Mouse (Mus musculus) CH12.LX (cell line): ENCODE data around the gene T2. TPM values are rescaled to one million over a fixed set of nuclear protein-coding genes. Genes with fewer than 3 reads are reported as not detected.

Experiments
- DNase-seq: peaks from one replicate; pipeline ENCODE4 v3.0.0-alpha.2; 2013; ENCODE audit errors: extremely low read depth
- H3K27ac ChIP-seq: 2 replicates; pipeline ENCODE4 v1.5.1; 2012; ENCODE audit warnings: low read depth, mild to moderate bottlenecking, control low read depth, moderate library complexity; ENCODE audit not compliant: insufficient read depth
- H3K27me3 ChIP-seq: replicated peaks from 2 replicates; pipeline ENCODE3; 2012; ENCODE audit warnings: inconsistent platforms
- H3K36me3 ChIP-seq, 2 experiments: replicated peaks in 1 of 2; 2 replicates each; pipeline versions ENCODE3 to v1.6.1; 2012; ENCODE audit warnings: inconsistent platforms in 1 of 2, low read length in 1 of 2, mild to moderate bottlenecking in 1 of 2, mixed read lengths in 1 of 2, moderate library complexity in 1 of 2; ENCODE audit not compliant: control insufficient read depth in 1 of 2, insufficient read depth in 1 of 2
- H3K4me1 ChIP-seq, 2 experiments: 2 replicates each; pipeline ENCODE4 v1.6.1; 2012; ENCODE audit warnings: inconsistent platforms in 1 of 2, moderate library complexity in 1 of 2; ENCODE audit not compliant: insufficient read depth in 2 of 2, control insufficient read depth in 1 of 2
- H3K4me2 ChIP-seq: 2 replicates; pipeline ENCODE4 v1.6.1; 2012; ENCODE audit warnings: low read depth, mild to moderate bottlenecking, control low read depth; ENCODE audit not compliant: poor library complexity, insufficient read depth, severe bottlenecking
- H3K4me3 ChIP-seq, 3 experiments: fragments of 150-350 bp in 1 of 3; sonication (generic) in 1 of 3; replicated peaks in 1 of 3; 2 replicates each; pipeline versions ENCODE3 to v1.5.1; 2011 to 2012; ENCODE audit warnings: low read depth in 2 of 3, low read length in 2 of 3, mild to moderate bottlenecking in 2 of 3, moderate library complexity in 2 of 3, control low read depth in 1 of 3, improper control_type of control experiment in 1 of 3, inconsistent platforms in 1 of 3, mixed read lengths in 1 of 3; ENCODE audit not compliant: poor library complexity in 1 of 3
- H3K79me2 ChIP-seq: replicated peaks from 2 replicates; pipeline ENCODE4 v1.6.1; 2012; ENCODE audit warnings: mild to moderate bottlenecking, moderate library complexity; ENCODE audit not compliant: control insufficient read depth, poor library complexity, insufficient read depth, severe bottlenecking; ENCODE audit errors: extremely low read depth
- H3K9ac ChIP-seq: 2 replicates; pipeline ENCODE4 v1.6.1; 2012; ENCODE audit warnings: low read depth, mild to moderate bottlenecking, control low read depth, moderate library complexity; ENCODE audit not compliant: insufficient read depth
- H3K9me3 ChIP-seq: replicated peaks from 2 replicates; pipeline ENCODE3; 2012; ENCODE audit warnings: low read length, inconsistent platforms, mixed read lengths
- BHLHE40 ChIP-seq: IDR thresholded peaks from 2 replicates; pipeline ENCODE4 v1.6.1; 2011; ENCODE audit warnings: mild to moderate bottlenecking, low read depth, low read length, improper control_type of control experiment
- CHD1 ChIP-seq: IDR thresholded peaks from 2 replicates; pipeline ENCODE4 v1.6.1; 2012; ENCODE audit warnings: low read depth, low read length, improper control_type of control experiment, inconsistent platforms
- CHD2 ChIP-seq: IDR thresholded peaks from 2 replicates; pipeline ENCODE4 v1.6.1; 2011; ENCODE audit warnings: low read length, improper control_type of control experiment
- CTCF ChIP-seq, 2 experiments: IDR thresholded peaks in 1 of 2; conservative IDR thresholded peaks in 1 of 2; 2 replicates each; pipeline ENCODE4 v1.5.1; 2011 to 2012; ENCODE audit warnings: low read depth in 2 of 2, low read length in 2 of 2, improper control_type of control experiment in 1 of 2, inconsistent platforms in 1 of 2, mild to moderate bottlenecking in 1 of 2, moderate library complexity in 1 of 2
- E2F4 ChIP-seq: IDR thresholded peaks from 2 replicates; pipeline ENCODE4 v1.6.1; 2011; ENCODE audit warnings: low read depth, low read length, improper control_type of control experiment; ENCODE audit not compliant: insufficient replicate concordance
- ELF1 ChIP-seq: IDR thresholded peaks from 2 replicates; pipeline ENCODE4 v1.6.1; 2014; ENCODE audit warnings: low read depth, mild to moderate bottlenecking, inconsistent platforms, low read length, improper control_type of control experiment
- GABPA ChIP-seq: IDR thresholded peaks from 2 replicates; pipeline ENCODE4 v1.6.1; 2012; ENCODE audit warnings: low read depth, low read length, improper control_type of control experiment, inconsistent platforms; ENCODE audit not compliant: insufficient replicate concordance
- HCFC1 ChIP-seq: IDR thresholded peaks from 2 replicates; pipeline ENCODE4 v1.6.1; 2012; ENCODE audit warnings: low read depth, mild to moderate bottlenecking, inconsistent platforms, low read length, improper control_type of control experiment
- IRF4 ChIP-seq: IDR thresholded peaks from 2 replicates; pipeline ENCODE4 v1.6.1; 2014; ENCODE audit warnings: low read depth, mild to moderate bottlenecking, inconsistent platforms, low read length, improper control_type of control experiment
- JUND ChIP-seq: conservative IDR thresholded peaks from 2 replicates; pipeline ENCODE4 v1.6.1; 2011; ENCODE audit warnings: low read depth, low read length, improper control_type of control experiment
- MAZ ChIP-seq: IDR thresholded peaks from 2 replicates; pipeline ENCODE4 v1.6.1; 2012; ENCODE audit warnings: low read depth, mild to moderate bottlenecking, inconsistent platforms, low read length, improper control_type of control experiment, moderate library complexity
- MYC ChIP-seq: IDR thresholded peaks from 2 replicates; pipeline ENCODE4 v1.6.1; 2011; ENCODE audit warnings: low read depth, mild to moderate bottlenecking, improper control_type of control experiment, low read length
- NELFE ChIP-seq: IDR thresholded peaks from 2 replicates; pipeline ENCODE4 v1.6.1; 2011; ENCODE audit warnings: low read depth, low read length, improper control_type of control experiment
- POLR2A ChIP-seq: IDR thresholded peaks from 2 replicates; pipeline ENCODE4 v1.6.1; 2011; ENCODE audit warnings: low read depth, mild to moderate bottlenecking, improper control_type of control experiment, low read length
- POLR2AphosphoS2 ChIP-seq: IDR thresholded peaks from 2 replicates; pipeline ENCODE4 v1.6.1; 2011; ENCODE audit warnings: low read depth, low read length, improper control_type of control experiment
- RCOR1 ChIP-seq: conservative IDR thresholded peaks from 2 replicates; pipeline ENCODE4 v1.6.1; 2012; ENCODE audit warnings: low read depth, mild to moderate bottlenecking, inconsistent platforms, low read length, improper control_type of control experiment
- SIN3A ChIP-seq: IDR thresholded peaks from 2 replicates; pipeline ENCODE4 v1.6.1; 2012; ENCODE audit warnings: low read length, improper control_type of control experiment, inconsistent platforms
- TBP ChIP-seq: conservative IDR thresholded peaks from 2 replicates; pipeline ENCODE4 v1.6.1; 2011; ENCODE audit warnings: low read depth, low read length, improper control_type of control experiment
- USF2 ChIP-seq: conservative IDR thresholded peaks from 2 replicates; pipeline ENCODE4 v1.6.1; 2011; ENCODE audit warnings: low read depth, low read length, improper control_type of control experiment
- ZKSCAN1 ChIP-seq: IDR thresholded peaks from 2 replicates; pipeline ENCODE4 v1.6.1; 2012; ENCODE audit warnings: low read depth, inconsistent platforms, low read length, improper control_type of control experiment, borderline replicate concordance
- ZNF384 ChIP-seq: IDR thresholded peaks from 2 replicates; pipeline ENCODE4 v1.6.1; 2012; ENCODE audit warnings: low read depth, low read length, improper control_type of control experiment, inconsistent platforms
- dilution Hi-C: fragments of 300-500 bp; cut with MboI; formaldehyde crosslinking; loops from 2 replicates; pipeline ENCODE4 v1.14.3; 2020; ENCODE audit warnings: low sequenced_read_pairs; ENCODE audit not compliant: extremely low pct_unique_long_range_greater_than_20kb, extremely low pct_ligation_motif_present
- in situ Hi-C: fragments of 300-500 bp; cut with MboI; formaldehyde crosslinking; loops from 3 replicates; pipeline ENCODE4 v1.14.3; 2019; ENCODE audit warnings: low sequenced_read_pairs, low pct_ligation_motif_present, low pct_unique_long_range_greater_than_20kb, mixed read lengths
- polyA plus RNA-seq: library from polyadenylated mRNA; unstranded; fragments of >175 nt; gene quantifications from 2 replicates; pipeline ENCODE4 v1.2.1, GENCODE M21; 2012; ENCODE audit warnings: low read depth; ENCODE audit not compliant: insufficient read length
- total RNA-seq, 2 experiments: library from RNA; depleted of rRNA; stranded (reverse); fragments of 300-350 nt in 1 of 2; fragments of >200 nt in 1 of 2; gene quantifications; 2 replicates each; pipeline ENCODE4 v1.2.3; 2012 to 2014

Gene T2
- total and polyA plus RNA-seq, 3 experiments = not detected

GRCm38 (mm10) chr17:8408589-8409295, 53.0 kb downstream of the T2 start:
- no peak overlapping the region for H3K9ac ChIP-seq
- no peaks in the 10 kb centered on the region for H3K27me3 ChIP-seq
- DNase-seq = peak; percentile 81
- peak overlapping the region; percentile 37 for H3K4me2 ChIP-seq
- peak overlapping the region in 1 of 3 experiments; percentile 6 for H3K4me3 ChIP-seq
- no peaks in the 10 kb centered on the region for H3K79me2 ChIP-seq
- in situ Hi-C loops (no loop called here), dilution Hi-C loops (no loop called here)
- H3K27ac ChIP-seq = peak overlapping the region; percentile 32; the same call in 1 of the 2 replicates
- TF ChIP-seq HCFC1 (no peak), BHLHE40 (peak; percentile 78), RCOR1 (no peak), E2F4 (no peak)
- H3K36me3 ChIP-seq = no peaks in the 10 kb centered on the region
- peaks cover 12 to 50% of the 10 kb centered on the region in 2 experiments for H3K4me1 ChIP-seq
- H3K9me3 ChIP-seq = no peaks in the 10 kb centered on the region

GRCm38 (mm10) chr17:8410330-8410729, 54.5 kb downstream of the T2 start:
- in situ Hi-C loops (no loop called here), dilution Hi-C loops (no loop called here)
- H3K4me3 ChIP-seq = no peak overlapping the region
- no peaks in the 10 kb centered on the region for H3K36me3 ChIP-seq
- no peaks in the 10 kb centered on the region for H3K9me3 ChIP-seq
- H3K27me3 ChIP-seq = no peaks in the 10 kb centered on the region
- DNase-seq = peak; percentile 19
- peaks cover 9 to 47% of the 10 kb centered on the region in 2 experiments for H3K4me1 ChIP-seq
- no peak overlapping the region for H3K27ac ChIP-seq
- no peak overlapping the region for H3K4me2 ChIP-seq
- no peaks in the 10 kb centered on the region for H3K79me2 ChIP-seq
- TF ChIP-seq TBP = no peak
- TF ChIP-seq MAZ = no peak
- no peak for TF ChIP-seq CHD2
- TF ChIP-seq NELFE = no peak
- TF ChIP-seq SIN3A = no peak
- no peak for TF ChIP-seq USF2
- no peak for TF ChIP-seq POLR2AphosphoS2
- H3K9ac ChIP-seq = no peak overlapping the region

GRCm38 (mm10) chr17:8413656-8414055, 57.9 kb downstream of the T2 start:
- in situ Hi-C loops (no loop called here), dilution Hi-C loops (no loop called here)
- Histone ChIP-seq H3K27me3 (no peaks in the 10 kb centered on the region), H3K79me2 (no peaks in the 10 kb centered on the region), H3K36me3 (no peaks in the 10 kb centered on the region), H3K4me2 (no peak overlapping the region), H3K9ac (no peak overlapping the region), H3K27ac (no peak overlapping the region), H3K4me1 (peaks cover 9 to 26% of the 10 kb centered on the region in 2 experiments), H3K4me3 (no peak overlapping the region), H3K9me3 (no peaks in the 10 kb centered on the region)
- TF ChIP-seq ZNF384 (no peak), CHD1 (no peak), RCOR1 (no peak), SIN3A (no peak), IRF4 (no peak), GABPA (no peak), BHLHE40 (no peak), HCFC1 (no peak), CTCF (conservative IDR thresholded peaks at IDR 0.05 in 1 of 2, IDR thresholded peaks at IDR 0.05 in 1 of 2; ENCODE audit: low read depth in 2 of 2, low read length in 2 of 2) (no peak), POLR2A (no peak), JUND (no peak), ELF1 (no peak), MAZ (no peak), POLR2AphosphoS2 (no peak), MYC (no peak), ZKSCAN1 (no peak)
- no peak for DNase-seq
